Mouse (Mus musculus) right cerebral cortex, postnatal 25 days (tissue): ENCODE measurements around the gene Tmem212.

ENCODE experiments used
- DNase-seq: peaks from one replicate; pipeline ENCODE4 v3.0.0; 2022

The Tmem212 gene

DNA sequence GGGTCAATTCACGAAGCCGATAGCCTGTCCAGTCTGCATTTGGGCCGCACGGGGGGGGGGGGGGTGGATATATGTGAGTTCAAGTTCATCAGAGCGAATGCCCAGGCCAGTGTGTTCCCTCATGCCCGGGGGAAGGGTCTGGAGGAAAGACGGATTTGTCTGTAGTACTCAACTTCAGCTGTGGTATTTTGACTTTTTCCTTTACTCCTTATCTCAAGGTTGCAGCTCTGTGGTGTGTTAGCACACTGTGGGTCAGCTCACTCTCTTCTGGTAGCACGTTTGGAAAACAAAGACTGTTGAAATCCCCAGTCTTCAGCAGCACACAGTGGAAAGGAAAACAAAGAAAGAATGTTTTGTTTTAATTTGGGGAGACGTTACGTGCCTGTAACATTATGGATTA lies 2.0 kb upstream of the Tmem212 start:
- no peak for DNase-seq

DNA sequence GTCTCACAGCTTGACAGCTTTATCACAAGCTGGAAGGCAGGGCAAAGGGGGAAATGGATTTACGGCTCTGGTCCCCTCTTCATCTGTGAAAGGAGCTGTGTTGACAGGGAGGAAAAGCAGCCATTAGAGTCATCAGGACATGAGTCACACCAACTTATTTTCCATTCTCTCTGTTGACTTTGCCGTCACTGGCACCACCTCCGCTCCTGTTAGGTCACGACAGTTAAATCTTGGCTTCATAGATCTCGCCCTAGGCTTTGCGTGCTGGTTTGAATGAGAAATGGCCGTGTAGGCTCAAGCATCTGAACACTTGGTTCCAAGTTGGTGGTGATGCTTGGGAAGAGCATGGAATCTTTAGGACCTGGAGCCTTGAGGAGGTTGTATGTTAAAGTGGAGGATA lies 9.6 kb downstream of the Tmem212 start:
- no peak for DNase-seq

DNA sequence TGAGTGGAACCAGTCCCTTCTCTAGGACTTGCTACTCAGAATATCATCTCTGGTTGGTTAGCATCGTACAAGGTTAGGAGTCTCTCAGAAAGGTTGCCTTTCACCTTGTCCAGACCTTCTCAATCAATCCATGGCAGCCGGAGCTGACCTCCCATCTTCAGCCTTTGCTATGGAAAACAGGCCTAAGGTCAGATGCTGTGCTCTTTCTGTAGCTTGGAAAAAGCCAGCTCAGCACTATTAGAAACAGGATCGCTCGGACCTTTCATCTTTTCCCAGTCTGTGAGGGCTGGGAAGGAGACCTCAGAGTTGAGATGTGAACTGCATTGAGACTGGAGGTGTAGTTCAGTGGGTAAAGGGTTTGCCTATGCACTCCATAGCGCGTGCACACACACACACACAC lies 10.6 kb downstream of the Tmem212 start:
- DNase-seq = no peak

DNA sequence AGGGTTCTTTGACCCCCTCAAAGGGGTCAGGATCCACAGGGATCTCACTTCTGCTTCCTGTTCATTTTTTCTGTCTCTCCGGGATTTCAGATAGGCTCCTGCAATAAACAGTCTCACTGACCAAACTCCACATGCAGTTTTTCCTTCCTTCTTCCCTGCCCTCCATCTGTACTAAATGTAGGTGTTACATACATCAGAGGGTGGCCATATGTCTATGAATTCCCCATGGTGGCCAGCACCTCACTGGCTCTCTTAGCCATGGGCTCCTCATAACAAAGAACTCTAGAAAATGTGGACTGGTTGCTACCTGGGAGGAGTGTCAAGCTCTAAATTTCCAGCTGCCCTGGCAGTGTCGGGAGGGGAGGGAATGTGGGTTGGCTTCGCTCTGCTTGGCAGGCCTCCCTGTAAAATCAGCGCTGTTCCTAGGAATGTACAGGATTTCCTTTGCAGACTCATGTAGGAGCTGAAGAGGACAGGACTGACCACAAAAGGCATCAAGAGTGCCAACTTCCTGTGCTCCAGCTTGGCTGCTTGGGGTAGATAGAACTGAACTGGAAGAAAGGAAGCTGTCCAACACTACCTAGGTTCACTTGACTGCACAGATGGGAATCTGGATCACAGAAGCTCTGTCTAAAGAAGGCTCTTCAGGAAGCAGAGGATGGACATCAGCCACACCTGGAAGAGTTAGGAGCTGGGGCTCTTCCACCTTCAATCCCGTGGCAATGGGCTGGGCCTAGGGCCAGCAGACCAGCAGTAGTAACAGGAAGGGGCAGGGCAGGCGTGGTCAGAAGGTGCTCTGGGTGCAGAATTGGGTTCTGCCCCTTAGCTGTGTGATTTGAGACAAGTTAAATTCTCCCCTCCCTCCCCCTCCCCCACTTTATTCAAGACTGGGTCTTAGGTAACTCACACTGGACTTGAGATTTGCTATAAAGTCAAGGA lies 14.0 kb downstream of the Tmem212 start:
- no peak for DNase-seq

DNA sequence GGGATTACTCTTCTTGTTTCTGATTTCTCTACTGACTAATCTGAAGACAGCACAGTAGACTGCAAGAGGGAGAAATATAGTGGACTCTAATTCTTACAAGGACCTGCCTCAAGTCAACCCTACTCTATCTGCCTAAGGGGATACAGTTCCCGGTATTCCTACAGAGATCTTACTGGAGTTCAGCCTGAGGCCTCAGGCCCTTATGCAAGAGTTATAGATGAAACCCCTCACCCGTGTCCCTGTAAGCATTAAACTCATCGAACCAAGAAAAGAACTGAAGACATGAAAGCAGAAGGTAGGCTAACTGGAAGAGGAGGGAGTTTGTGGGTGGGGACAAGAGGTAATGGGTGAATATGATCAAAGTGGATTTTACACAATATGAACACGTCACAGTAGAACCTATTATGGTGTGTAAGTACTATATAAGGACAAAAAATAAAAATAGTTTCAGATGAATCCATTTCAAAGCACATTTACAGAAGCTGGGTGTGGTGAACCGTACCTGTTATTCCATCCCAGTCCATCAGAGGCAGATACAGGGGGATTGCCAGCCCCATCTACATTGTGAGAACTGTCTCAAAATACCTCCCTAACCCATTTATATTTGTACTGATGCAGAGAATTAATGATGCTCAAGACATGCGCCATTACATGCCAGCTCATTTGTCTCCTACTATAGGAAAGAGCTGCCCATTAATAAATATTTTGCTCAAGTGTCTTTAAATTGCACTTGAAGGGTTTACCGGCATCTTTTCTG lies 17.1 kb downstream of the Tmem212 start:
- no peak for DNase-seq

DNA sequence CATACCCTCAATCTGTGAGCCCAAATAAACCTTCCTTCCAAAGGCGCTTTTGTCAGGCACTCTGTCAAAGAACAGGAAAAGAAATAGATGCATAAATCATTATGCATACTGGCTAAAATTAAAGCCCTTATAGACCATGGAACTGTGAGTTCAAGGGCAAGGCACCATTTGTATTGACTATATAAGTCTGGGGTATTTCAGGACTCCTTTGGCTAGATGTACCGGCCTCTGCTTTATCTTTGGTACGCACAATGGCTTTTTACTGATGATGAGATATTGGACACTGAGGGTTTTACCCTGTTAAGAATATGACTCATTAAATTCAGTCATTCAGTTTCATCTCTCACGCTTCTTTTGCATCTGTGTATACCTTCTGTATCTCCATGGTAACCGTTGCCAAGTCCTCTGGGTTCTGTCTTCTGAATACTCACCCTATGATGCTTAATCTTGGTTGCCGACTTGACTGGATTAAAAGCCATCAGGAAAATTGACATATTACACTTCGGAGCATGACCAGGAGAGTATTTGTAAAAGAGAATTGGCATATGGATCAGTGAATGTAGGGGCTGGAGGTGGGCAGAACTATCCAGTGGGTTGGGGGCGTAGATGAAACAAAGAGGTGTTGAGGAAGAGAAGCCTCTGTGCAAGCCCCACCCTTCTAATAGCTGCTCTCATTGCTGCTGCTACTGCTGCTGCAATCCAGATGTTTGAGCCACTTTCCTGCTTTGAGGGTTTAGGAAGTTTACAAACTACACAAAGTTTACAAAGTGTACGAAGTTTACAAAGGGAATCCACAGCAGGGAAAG lies 22.7 kb downstream of the Tmem212 start:
- no peak for DNase-seq

DNA sequence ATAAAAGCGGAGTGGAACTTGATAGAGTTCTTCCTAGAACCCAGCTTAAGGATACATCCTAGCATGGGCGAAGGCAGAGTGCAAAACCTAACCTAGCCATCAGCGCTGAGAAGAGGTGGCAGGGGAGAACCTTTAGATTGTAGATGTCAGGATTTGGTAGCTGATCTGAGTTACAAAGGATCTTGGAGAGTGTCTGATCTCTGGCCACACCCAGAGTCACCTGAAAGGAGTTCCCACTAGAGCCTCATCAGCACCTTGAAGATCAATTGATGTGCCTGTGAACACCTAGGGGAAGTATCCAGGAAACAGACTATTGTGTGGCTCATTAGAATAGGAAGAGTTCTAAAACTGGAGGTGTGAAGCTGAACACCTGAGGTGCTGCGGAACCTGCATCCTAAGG lies 23.7 kb downstream of the Tmem212 start:
- DNase-seq = no peak

DNA sequence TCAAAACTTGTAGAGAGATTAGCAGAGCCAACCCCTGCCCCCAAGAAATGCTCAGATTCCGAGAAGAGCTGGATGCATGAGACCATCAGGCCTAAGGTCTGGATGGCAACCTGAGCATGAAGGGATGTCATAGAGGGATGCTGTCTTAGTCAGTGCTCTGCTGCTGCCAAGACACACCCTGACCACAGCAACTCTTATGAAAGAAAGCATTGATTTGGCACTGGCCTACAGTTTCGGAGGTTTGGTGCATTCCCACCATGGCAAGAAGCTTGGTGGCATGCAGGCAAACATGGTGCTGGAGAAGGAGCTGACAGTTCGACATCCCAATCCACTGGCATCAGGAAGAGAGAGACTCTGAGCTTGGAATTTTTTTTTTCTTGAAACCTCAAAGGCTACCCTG lies 24.3 kb downstream of the Tmem212 start:
- no peak for DNase-seq

DNA sequence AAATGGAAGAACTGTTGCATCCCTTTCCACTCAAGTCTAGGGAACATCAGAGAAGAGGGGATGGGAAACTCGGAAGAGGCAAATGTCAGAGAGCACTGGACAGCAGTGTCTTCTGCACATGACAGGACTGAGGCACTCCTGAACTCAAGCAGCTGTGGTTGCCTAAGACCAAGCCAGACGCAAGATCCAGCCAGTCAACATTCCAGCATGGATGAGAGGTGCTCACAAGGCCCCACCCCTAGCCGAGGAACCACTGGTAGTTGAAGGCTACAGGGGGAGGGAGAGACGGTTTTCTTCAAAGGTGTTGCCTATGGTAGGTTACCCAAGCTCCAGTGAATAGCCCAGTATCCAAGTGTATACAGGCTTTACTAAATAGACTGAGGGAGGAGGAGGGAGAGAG lies 24.8 kb downstream of the Tmem212 start:
- no peak for DNase-seq

DNA sequence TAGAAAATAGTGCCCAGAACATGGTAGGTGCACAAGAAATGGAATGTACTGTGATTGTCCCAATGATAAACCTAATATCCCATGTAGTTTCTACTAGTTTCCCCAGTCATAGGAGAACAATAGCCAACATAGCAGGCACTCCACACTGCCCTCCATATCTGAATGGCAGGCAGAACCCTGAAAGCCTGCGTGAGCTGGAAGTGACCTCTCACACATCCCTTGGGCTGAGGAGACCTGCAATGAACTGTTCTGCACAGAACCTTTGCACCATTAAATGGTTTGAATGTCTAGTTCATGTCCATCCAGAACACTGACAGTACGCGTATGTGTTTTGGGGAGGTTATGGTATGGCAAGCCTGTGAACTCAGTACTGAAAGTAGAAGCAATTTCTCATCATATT lies 27.5 kb downstream of the Tmem212 start:
- no peak for DNase-seq

DNA sequence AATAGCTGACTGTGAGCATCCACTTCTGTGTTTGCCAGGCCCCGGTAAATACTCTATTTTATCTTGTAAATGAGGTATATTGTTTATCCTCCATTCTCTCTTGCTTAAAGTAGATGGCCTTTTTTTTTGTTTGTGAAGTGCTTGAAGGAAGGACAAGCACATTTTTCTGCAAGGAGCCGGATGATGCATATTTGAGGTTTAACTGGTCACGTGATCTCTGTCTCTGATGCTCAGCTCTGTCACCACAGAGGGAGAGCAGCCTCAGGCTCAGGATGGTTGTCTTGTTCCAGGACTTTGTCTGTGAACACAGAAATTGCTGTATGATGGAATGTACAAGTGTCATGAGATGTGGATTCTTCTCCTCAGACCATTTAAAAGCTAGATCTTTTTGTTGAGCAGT lies 28.4 kb downstream of the Tmem212 start:
- no peak for DNase-seq

DNA sequence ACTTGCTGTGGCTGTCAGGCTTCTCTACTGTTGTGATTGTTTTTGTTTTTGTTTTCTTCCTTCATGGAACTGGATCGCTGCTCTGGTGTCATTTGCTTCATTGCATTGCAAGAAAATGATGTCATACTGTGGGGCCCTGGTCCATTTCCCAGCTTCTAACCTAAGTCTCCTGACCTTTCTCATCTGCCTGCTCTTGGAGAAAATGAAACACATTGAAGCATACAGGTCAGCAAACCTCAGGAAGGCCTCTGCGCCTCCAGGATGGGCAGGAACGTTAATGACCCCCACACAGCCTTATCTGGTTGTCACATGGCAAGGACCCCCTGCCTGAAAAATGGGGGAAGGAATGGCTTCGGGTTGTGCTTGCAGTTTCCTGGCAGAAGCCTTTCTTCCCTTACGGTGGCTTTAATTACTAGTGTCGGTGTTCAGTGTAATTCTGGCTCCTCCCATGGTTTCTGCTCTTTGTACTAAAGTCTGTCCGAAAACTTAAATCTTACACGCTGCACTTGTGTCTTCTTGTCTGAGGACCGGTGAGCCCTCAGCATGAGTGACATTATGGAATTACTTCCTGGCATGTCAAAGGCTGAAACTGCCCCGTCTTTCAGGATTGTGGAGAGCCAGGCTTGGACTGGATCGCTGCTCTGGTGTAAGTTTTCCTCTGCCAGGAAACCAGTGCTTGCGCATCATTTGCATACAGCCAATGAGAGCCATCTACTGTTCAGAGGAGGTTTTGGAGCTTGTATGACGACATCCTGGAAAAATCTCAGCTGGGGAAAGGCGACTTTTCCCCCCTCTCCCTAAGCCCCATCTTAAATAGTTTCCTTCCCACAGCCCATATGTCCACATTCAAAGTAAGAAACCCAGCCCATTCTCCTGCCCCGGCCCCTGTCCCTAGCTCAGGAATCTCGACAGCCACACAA lies 33.1 kb downstream of the Tmem212 start:
- DNase-seq = peak; percentile 58

DNA sequence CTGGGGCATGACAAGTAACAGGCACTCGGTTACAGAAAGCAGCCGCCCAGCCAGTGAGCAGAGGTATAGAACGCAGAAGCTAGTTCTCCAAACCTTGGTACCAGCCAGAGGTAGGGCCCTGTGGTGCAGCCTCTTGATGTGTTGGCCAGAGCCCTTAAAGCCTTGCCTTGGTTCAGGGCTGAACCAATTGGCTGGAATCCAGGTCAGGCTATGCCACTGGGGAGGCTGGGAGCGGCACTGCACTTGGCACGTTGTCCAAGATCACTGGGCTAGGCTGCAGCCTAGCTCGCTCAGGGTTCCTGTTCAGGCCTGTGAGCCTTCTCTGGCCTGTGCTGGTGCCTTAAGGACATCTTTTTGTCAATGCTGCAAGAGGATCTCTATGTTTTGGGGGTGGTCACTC lies 34.6 kb downstream of the Tmem212 start:
- no peak for DNase-seq

DNA sequence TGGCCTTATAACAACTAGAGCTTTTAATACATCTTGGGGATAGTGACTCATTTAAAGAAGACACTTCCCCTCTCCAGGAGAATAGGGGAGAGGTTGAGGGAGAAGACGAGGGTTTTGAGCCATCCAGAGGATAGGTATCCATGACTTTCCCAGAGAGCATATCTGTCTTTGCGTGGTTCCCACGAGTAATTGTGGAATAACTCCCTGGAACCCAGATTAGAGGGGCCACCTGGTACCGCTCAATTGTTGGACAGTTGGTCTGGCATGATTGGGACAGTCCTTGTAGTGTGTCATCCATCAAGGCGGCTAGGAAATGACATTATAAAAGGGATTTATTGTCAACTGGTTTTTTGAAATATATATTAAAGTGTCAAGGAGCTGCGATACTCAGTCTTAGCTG lies 35.1 kb downstream of the Tmem212 start:
- no peak for DNase-seq

DNA sequence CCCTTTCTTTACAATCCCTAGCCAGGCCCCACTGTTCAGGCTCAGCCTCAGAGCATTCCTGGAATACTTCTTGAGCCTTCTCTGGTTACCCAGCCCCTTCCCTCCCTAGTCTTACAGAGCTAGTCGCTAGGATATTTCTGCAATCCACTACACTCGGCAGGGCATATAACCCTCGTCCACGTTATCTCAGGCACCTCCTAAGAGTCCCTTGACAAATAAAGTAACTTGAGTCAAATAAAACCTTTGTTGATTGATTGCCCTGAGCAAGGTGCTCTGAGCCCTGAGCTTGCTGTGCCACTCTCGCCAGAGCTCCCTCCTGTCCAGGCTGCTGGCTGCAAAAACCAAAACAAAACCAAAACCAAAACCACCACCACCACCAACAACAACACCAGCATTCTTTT lies 37.0 kb downstream of the Tmem212 start:
- DNase-seq = no peak

DNA sequence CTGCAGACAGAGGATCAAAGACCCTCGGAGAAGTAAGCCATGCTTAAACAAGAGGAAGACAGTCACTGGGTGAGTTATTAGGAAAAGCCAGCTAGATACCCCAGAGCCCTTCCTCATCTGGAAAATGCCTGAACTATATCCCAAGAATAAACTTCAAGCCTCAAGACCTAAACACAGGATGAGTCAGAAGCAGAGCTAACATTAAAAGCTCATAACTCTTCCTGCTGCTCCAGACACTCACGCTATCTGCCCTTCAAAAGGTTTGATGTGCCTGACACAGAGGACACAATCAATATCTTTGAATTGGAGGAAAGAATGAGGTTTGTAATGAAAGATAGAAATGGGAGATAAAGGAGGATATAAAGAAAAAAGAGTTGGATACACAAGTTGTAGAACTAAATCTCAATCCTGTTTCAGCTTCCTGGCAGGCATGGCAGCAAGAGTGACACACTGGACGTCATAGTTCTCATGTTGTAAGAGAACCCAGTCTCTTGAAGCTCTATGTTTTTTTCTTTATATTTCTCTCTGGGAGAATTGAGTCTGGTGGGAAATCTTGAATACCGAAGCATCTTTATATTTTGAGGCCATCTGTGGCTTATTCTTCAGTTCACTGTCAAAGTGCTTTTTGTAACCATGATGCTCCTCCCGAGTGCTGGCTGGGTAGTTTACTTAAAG lies 37.6 kb downstream of the Tmem212 start:
- no peak for DNase-seq

DNA sequence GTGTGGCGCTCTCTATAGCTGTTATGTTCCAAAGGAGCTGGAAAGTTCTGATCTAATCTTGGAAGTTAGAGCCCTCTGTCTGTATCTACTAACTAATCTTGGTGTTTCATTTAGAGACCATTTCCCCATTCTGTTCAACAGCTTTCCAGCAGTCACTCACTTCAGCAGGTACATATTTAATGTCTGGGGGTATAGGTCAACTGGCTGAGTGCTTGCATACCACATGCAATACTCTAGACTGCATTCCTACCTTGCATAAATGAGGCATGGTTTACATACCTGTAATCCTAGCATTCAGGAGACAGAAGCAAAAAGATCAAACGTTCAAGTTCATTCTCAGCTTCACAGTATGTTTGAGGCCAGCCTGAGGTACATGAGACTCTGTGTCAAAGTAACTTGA lies 39.9 kb downstream of the Tmem212 start:
- no peak for DNase-seq

DNA sequence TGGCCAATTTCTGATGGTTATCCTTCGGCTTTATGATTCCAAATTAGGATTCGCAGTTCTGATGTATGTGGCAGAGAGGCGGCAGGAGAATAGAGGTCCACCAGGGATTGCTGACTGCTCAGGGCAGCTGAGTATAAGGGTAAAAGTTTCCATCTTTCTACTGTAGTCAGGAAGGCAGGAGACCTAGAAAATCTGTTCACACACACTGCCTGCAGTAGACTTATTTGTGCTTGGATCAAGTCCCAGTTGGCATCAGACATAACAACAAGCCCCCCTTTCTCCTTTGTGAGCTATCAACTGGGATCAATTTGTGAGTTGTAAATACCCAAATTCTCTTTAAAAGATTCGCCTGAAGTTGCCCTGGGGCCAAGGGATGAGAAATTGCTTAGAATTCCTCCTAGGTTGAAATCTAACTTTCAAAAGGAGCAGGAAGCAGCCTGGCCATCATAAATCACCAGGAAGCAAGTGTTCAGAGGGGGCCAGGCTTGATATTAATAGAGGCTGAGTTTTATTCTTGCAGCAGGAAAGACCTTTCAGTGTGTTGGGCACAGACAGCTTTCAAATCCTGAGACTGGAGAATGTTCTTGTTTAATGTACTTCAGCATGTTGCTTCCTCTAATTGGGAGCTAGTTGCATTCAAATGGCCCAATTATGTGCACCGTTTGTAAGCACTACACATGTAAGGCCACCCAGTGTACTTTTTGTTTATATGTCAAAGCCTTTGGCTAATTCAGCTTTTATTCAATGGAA lies 41.6 kb downstream of the Tmem212 start:
- no peak for DNase-seq

DNA sequence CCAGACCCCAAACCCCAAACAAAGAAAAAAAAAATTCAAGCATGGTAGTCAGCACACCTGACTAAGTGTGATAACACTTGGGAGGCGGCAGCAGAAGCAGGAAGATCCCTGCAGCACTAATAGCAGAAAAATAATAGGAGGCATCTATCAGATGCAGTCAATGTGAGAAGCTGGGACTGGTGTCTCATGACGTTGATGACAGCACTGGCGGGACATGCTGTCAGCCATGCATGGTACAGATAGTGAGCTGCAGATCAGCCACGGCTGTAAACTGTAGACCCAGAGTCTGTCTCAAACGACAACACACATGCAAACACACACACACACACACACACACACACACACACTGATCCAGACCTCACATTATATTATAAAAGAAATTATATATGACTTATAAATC lies 52.9 kb downstream of the Tmem212 start:
- no peak for DNase-seq

DNA sequence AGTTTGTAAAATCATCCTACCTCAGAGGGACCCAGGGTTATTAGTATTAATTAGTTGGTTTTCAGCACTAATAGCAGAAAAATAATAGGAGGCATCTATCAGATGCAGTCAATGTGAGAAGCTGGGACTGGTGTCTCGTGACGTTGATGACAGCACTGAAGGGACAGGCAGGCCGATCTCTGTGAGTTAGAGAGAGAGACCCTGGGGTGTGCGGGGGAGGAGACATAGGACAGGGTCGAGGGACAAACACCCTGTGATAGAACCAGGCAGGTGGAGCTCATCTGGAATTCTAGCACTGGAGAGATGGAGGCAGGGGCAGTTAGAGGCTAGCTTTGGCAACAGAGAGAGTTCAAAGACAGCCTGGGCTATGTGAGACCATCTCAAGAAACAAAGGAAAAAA lies 53.3 kb downstream of the Tmem212 start:
- no peak for DNase-seq

DNA sequence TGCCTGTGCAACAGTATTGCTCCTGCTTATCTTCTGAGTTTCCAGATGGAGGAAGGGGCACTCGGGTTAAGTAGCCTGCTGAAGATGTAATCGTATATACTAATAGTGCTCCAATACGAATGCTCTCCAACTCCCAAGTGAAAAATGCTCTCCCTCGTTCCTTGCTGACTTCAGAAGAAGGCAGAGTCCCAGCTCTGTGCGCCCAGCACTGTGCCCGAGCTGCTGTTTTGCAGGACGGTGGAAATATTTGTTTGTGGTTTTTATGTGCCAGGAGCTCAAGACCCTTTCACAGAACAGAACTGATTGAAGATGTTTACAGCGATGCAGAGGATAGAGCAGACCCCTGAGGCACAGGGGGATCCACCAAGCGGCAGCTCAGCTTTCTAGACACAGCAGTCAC lies 55.9 kb downstream of the Tmem212 start:
- no peak for DNase-seq
